Mouse (Mus musculus): ENCODE measurements at regions not wholly inside any gene's neighbourhood (a gene's known extent, or its start where the extent isn't known, plus 50 kb on each side); places are given as distances from the start of the nearest gene placed in this dataset.

DNA sequence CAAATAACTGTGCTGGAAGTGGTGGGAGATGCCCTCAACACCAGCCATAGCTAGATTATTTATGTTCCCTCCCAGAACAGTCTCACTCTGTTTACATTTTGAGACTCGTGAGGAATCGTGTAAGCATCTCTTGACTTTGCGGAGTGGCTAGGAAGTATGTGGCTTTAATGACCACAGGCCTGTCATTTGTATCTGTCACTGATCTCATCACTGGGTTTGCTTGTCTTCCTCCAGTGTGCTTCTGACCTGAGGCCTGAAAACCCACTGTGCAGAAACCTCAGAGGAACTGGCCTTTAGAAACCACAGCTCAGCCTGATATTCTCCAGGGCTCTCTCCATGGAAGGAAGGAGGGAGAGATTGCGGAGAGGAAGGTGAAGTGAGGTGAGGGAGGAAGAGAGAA is 291.7 kb downstream of the Tbc1d1 start:
- TF ChIP-seq FOSL1 (IDR thresholded peaks at IDR 0.05; ENCODE audit: insufficient read depth, low read length, poor library complexity, severe bottlenecking) (no peak), USF1 (IDR thresholded peaks at IDR 0.05; ENCODE audit: low read depth) (no peak), MAX (IDR thresholded peaks at IDR 0.05) (no peak), CTCF (IDR thresholded peaks at IDR 0.05; ENCODE audit: control insufficient read depth, insufficient read depth, insufficient read length) (no peak), MYOG (IDR thresholded peaks at IDR 0.05; ENCODE audit: control insufficient read depth, extremely low read depth, insufficient read length) (no peak), MYOD1 (IDR thresholded peaks at IDR 0.05; ENCODE audit: control insufficient read depth, insufficient read length, low read depth) (no peak), CEBPB (IDR thresholded peaks at IDR 0.05; ENCODE audit: low read depth) (no peak)

DNA sequence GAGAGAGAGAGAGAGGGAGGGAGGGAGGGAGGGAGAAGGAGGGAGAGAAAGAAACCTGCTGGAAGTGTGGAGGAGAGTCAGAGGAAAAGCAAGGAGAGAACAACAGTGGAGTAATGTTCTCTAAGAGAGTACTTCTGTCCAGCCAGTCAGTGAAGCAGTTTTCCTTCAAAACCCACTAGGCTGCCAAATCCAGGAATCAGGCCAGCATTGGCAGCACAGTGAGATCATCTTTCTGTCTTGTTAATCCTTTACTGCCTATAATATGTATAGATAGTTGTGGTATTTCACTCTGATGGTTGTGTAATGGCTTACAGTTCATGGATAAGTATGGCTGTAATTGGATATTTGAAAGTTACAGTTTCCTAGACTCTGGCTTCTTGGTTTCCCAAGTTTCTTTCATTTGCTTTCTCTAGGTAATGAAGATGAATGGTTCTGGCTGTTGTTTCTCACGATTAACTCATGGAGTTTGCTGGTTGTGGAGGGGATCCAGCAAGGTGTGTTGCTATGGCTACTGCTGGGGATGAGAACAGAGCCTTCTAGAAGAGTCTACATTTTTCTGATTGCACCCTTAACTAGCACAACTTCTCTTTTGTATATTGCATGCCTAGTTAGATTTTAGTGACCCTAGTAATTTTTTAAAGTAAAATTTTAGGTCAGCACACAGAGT is 296.7 kb downstream of the Tbc1d1 start:
- Histone ChIP-seq H3ac (ENCODE audit: control insufficient read depth, insufficient read length, low read depth) (no peak overlapping the region), H3K4me3 (ENCODE audit: insufficient read depth, poor library complexity, severe bottlenecking) (no peak overlapping the region), H3K36me3 (ENCODE audit: control insufficient read depth, insufficient read depth) (no peaks in the 10 kb centered on the region), H3K27me3 (ENCODE audit: control insufficient read depth, insufficient read depth, insufficient read length) (no peaks in the 10 kb centered on the region), H3K79me3 (ENCODE audit: low read depth) (no peaks in the 10 kb centered on the region), H3K79me2 (ENCODE audit: control insufficient read depth, insufficient read depth) (no peaks in the 10 kb centered on the region)
- TF ChIP-seq CEBPB (IDR thresholded peaks at IDR 0.05; ENCODE audit: low read depth) (no peak), CTCF (IDR thresholded peaks at IDR 0.05; ENCODE audit: control insufficient read depth, insufficient read depth, insufficient read length) (no peak), MAX (IDR thresholded peaks at IDR 0.05) (no peak), MYOG (IDR thresholded peaks at IDR 0.05; ENCODE audit: control insufficient read depth, extremely low read depth, insufficient read length) (no peak)

More for the DNA sequence above, 291.7 kb downstream of the Tbc1d1 start:
- Histone ChIP-seq H3K79me2 (ENCODE audit: control insufficient read depth, insufficient read depth) (no peaks in the 10 kb centered on the region), H3K4me3 (ENCODE audit: insufficient read depth, poor library complexity, severe bottlenecking) (no peak overlapping the region), H3K36me3 (ENCODE audit: control insufficient read depth, insufficient read depth) (no peaks in the 10 kb centered on the region), H3ac (ENCODE audit: control insufficient read depth, insufficient read length, low read depth) (no peak overlapping the region), H3K79me3 (ENCODE audit: low read depth) (no peaks in the 10 kb centered on the region), H3K27me3 (ENCODE audit: control insufficient read depth, insufficient read depth, insufficient read length) (no peaks in the 10 kb centered on the region)

DNA sequence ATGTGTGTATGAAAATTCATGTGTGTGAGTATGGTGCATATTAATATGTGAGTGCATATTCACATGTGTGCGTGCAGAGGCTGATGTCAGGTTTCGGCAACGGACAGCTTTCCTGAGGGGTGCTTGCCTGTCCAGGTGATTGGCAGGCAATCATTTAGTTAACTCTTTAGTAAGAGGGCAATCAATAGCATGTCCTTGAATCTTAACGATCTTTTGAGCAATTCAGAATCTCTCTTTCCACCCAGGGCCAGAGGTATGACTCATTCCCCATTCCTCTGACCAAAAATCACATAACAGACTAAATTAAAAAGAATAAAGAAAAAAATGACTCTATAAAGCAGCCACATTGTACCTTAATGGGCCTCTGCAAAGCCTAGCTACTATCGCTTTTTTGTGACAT is 303.7 kb downstream of the Tbc1d1 start:
- no peak overlapping the region for H3ac ChIP-seq (ENCODE audit: control insufficient read depth, insufficient read length, low read depth)
- H3K27me3 ChIP-seq (ENCODE audit: control insufficient read depth, insufficient read depth, insufficient read length): no peaks in the 10 kb centered on the region
- H3K36me3 ChIP-seq (ENCODE audit: control insufficient read depth, insufficient read depth): no peaks in the 10 kb centered on the region
- TF ChIP-seq MAX (IDR thresholded peaks at IDR 0.05) (no peak), MYOG (IDR thresholded peaks at IDR 0.05; ENCODE audit: control insufficient read depth, extremely low read depth, insufficient read length) (no peak)
- no peak overlapping the region for H3K4me3 ChIP-seq (ENCODE audit: insufficient read depth, poor library complexity, severe bottlenecking)
- H3K79me2 ChIP-seq (ENCODE audit: control insufficient read depth, insufficient read depth): no peaks in the 10 kb centered on the region
- no peaks in the 10 kb centered on the region for H3K79me3 ChIP-seq (ENCODE audit: low read depth)

DNA sequence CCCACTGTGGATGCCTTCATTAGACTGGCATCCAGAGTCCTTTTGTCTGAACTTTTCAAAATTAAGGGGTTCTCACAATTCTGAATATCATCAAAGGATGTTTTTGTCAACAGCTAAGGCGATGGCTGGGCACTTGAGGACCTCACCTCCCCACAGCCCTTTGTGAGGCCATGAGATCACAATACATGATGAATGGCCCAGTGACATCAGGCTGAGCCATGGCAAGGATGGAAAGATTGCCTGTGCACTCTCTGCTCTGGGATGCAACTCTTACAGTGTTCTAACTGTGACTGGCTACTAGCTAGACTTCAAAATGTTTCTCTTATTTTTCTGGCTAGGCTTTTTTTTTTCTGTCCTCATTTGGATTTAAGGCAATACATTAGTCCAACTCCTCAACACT is 304.8 kb downstream of the Tbc1d1 start:
- no peak overlapping the region for H3K4me3 ChIP-seq (ENCODE audit: insufficient read depth, poor library complexity, severe bottlenecking)
- no peak overlapping the region for H3ac ChIP-seq (ENCODE audit: control insufficient read depth, insufficient read length, low read depth)
- no peaks in the 10 kb centered on the region for H3K27me3 ChIP-seq (ENCODE audit: control insufficient read depth, insufficient read depth, insufficient read length)
- TF ChIP-seq CEBPB (IDR thresholded peaks at IDR 0.05; ENCODE audit: low read depth) (no peak), MYOG (IDR thresholded peaks at IDR 0.05; ENCODE audit: control insufficient read depth, extremely low read depth, insufficient read length) (no peak), CTCF (IDR thresholded peaks at IDR 0.05; ENCODE audit: control insufficient read depth, insufficient read depth, insufficient read length) (no peak), MAX (IDR thresholded peaks at IDR 0.05) (no peak), FOSL1 (IDR thresholded peaks at IDR 0.05; ENCODE audit: insufficient read depth, low read length, poor library complexity, severe bottlenecking) (no peak), USF1 (IDR thresholded peaks at IDR 0.05; ENCODE audit: low read depth) (no peak)
- H3K79me2 ChIP-seq (ENCODE audit: control insufficient read depth, insufficient read depth): no peaks in the 10 kb centered on the region
- H3K79me3 ChIP-seq (ENCODE audit: low read depth): no peaks in the 10 kb centered on the region
- no peaks in the 10 kb centered on the region for H3K36me3 ChIP-seq (ENCODE audit: control insufficient read depth, insufficient read depth)

DNA sequence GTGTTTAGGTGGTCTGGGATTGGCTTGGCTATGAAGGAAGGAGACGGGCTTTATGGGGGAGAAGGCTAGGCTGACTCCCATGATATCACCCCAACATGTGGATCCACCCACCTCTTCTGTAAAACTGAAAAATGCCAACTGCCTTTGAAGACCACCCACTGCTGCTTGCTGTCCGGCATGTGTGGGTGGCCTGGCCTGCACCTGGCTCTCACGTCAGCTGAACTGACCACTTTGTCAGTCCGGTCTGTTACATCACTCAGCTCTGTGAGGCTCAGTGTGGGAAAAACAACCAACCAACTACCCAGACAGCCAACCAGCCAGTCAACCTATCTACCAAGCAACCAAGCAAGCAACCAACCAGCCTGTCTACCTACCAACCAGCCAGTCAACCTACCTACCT is 305.5 kb downstream of the Tbc1d1 start:
- Histone ChIP-seq H3K27me3 (ENCODE audit: control insufficient read depth, insufficient read depth, insufficient read length) (no peaks in the 10 kb centered on the region), H3K79me2 (ENCODE audit: control insufficient read depth, insufficient read depth) (no peaks in the 10 kb centered on the region), H3K36me3 (ENCODE audit: control insufficient read depth, insufficient read depth) (no peaks in the 10 kb centered on the region), H3ac (ENCODE audit: control insufficient read depth, insufficient read length, low read depth) (no peak overlapping the region), H3K79me3 (ENCODE audit: low read depth) (no peaks in the 10 kb centered on the region), H3K4me3 (ENCODE audit: insufficient read depth, poor library complexity, severe bottlenecking) (no peak overlapping the region)
- TF ChIP-seq MYOD1 (IDR thresholded peaks at IDR 0.05; ENCODE audit: control insufficient read depth, insufficient read length, low read depth) (no peak), USF1 (IDR thresholded peaks at IDR 0.05; ENCODE audit: low read depth) (no peak), CEBPB (IDR thresholded peaks at IDR 0.05; ENCODE audit: low read depth) (no peak), FOSL1 (IDR thresholded peaks at IDR 0.05; ENCODE audit: insufficient read depth, low read length, poor library complexity, severe bottlenecking) (no peak), MAX (IDR thresholded peaks at IDR 0.05) (no peak), CTCF (IDR thresholded peaks at IDR 0.05; ENCODE audit: control insufficient read depth, insufficient read depth, insufficient read length) (no peak), MYOG (IDR thresholded peaks at IDR 0.05; ENCODE audit: control insufficient read depth, extremely low read depth, insufficient read length) (no peak)

DNA sequence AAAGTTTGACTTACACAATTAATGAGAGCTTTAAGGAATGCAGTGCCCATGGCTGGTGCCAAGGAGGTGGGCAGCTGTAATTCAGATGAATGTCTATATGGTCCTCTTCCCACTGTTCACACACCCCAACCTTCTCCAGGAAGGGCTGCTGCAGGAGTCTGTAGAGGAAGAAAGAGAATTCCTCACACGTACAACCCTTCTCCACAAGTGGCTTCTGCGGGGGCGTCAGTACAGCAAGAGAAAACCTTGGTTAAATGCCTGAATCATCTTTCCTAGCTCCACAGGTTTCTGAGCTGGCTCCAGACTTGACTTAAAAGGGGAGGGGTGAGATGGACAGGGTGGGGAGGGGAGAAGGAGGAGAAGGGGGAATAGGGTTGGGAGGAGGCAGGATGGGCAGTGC is 306.3 kb downstream of the Tbc1d1 start:
- no peaks in the 10 kb centered on the region for H3K27me3 ChIP-seq (ENCODE audit: control insufficient read depth, insufficient read depth, insufficient read length)
- no peaks in the 10 kb centered on the region for H3K79me2 ChIP-seq (ENCODE audit: control insufficient read depth, insufficient read depth)
- no peak for TF ChIP-seq CEBPB (IDR thresholded peaks at IDR 0.05; ENCODE audit: low read depth)
- TF ChIP-seq MYOD1 (IDR thresholded peaks at IDR 0.05; ENCODE audit: control insufficient read depth, insufficient read length, low read depth): no peak
- no peak for TF ChIP-seq CTCF (IDR thresholded peaks at IDR 0.05; ENCODE audit: control insufficient read depth, insufficient read depth, insufficient read length)
- TF ChIP-seq MAX (IDR thresholded peaks at IDR 0.05): no peak
- TF ChIP-seq USF1 (IDR thresholded peaks at IDR 0.05; ENCODE audit: low read depth): no peak
- TF ChIP-seq FOSL1 (IDR thresholded peaks at IDR 0.05; ENCODE audit: insufficient read depth, low read length, poor library complexity, severe bottlenecking): no peak
- TF ChIP-seq MYOG (IDR thresholded peaks at IDR 0.05; ENCODE audit: control insufficient read depth, extremely low read depth, insufficient read length): no peak
- H3ac ChIP-seq (ENCODE audit: control insufficient read depth, insufficient read length, low read depth): no peak overlapping the region
- H3K36me3 ChIP-seq (ENCODE audit: control insufficient read depth, insufficient read depth): no peaks in the 10 kb centered on the region
- no peak overlapping the region for H3K4me3 ChIP-seq (ENCODE audit: insufficient read depth, poor library complexity, severe bottlenecking)
- H3K79me3 ChIP-seq (ENCODE audit: low read depth): no peaks in the 10 kb centered on the region
